ENCODE assay signal across 9 mouse cellular contexts in genomic region chr6:48438475-48439125, GRCm38 (mm10). TPM values are rescaled to one million over a fixed set of nuclear protein-coding genes. Genes with fewer than 3 reads are reported as not detected.
DNase-seq lines count a peak whose midpoint lies in the region; ATAC-seq and TF ChIP-seq lines count a peak whose summit lies in the region.
"Had no signal": no experiment of that assay in that cellular context is flagged by ENCODE, and none has a peak within 500 bp of the region (broad histone marks: within the 10 kb centered on the region; RNA-seq: fewer than 3 reads in every experiment).

No protein-coding gene starts in this region.

- H3K9me3 ChIP-seq in limb, embryonic 10.5 days (replicated peaks): no peaks in the 10 kb centered on the region
- no peaks in the 10 kb centered on the region for H3K9me3 ChIP-seq in neural tube, embryonic 15.5 days (replicated peaks)

- no peak overlapping the region for H3K9ac ChIP-seq in neural tube, embryonic 15.5 days (replicated peaks)

- 0 out of 2 replicates have a peak, but pooled peaks have one; percentile 10 for ATAC-seq in neural tube, embryonic 15.5 days (ENCODE audit: low FRiP score)

- DNase-seq in cerebellum, postnatal 10 days: peak; percentile 56 to 78
- no peak for DNase-seq in cerebellum, adult 11 months
- no peak for DNase-seq in testis, postnatal 10 days (ENCODE audit: low spot score)
- peak; percentile 63 for DNase-seq in limb, embryonic 10.5 days (ENCODE audit: low spot score)
- DNase-seq in thymus, adult 18-20 months: no peak
- no peak for DNase-seq in urinary bladder, adult 2 months (ENCODE audit: low spot score)
- DNase-seq: gastrocnemius, postnatal 36 days had no signal

- peak overlapping the region; percentile 23 for H3K4me3 ChIP-seq in testis, adult 2 months (ENCODE audit: control insufficient read depth, low read depth, low read length)
- peak overlapping the region; percentile 41 for H3K4me3 ChIP-seq in limb, embryonic 10.5 days
- H3K4me3 ChIP-seq in neural tube, embryonic 15.5 days (replicated peaks): peak overlapping the region; percentile 18

- H3K27me3 ChIP-seq in testis, adult 2 months (ENCODE audit: control insufficient read depth, insufficient read depth, low read length): no peaks in the 10 kb centered on the region
- H3K27me3 ChIP-seq in limb, embryonic 10.5 days (ENCODE audit: low read depth, poor library complexity, severe bottlenecking): peaks cover 49% of the 10 kb centered on the region
- peaks cover 41% of the 10 kb centered on the region for H3K27me3 ChIP-seq in neural tube, embryonic 15.5 days (replicated peaks)

- no peak for TF ChIP-seq CTCF in testis, adult 2 months (IDR thresholded peaks at IDR 0.05; ENCODE audit: control insufficient read depth, insufficient read depth, insufficient replicate concordance, low read depth, low read length)

- TF ChIP-seq POLR2A in testis, adult 2 months (IDR thresholded peaks at IDR 0.05; ENCODE audit: control insufficient read depth, low read depth, low read length): no peak

- H3K27ac ChIP-seq in testis, adult 2 months (ENCODE audit: control insufficient read depth, insufficient read depth, low read depth, low read length): no peak overlapping the region
- H3K27ac ChIP-seq in limb, embryonic 10.5 days: peak overlapping the region; percentile 16
- H3K27ac ChIP-seq in neural tube, embryonic 15.5 days (replicated peaks): no peak overlapping the region

- peaks cover 5% of the 10 kb centered on the region for H3K4me1 ChIP-seq in testis, adult 2 months (ENCODE audit: control insufficient read depth, insufficient read depth, low read length)
- peaks cover 57% of the 10 kb centered on the region for H3K4me1 ChIP-seq in limb, embryonic 10.5 days
- peaks cover 39% of the 10 kb centered on the region for H3K4me1 ChIP-seq in neural tube, embryonic 15.5 days

- H3K4me2 ChIP-seq in neural tube, embryonic 15.5 days: peak overlapping the region; percentile 39

- 6% methylated on average over 55 of the region's 55 CpGs for WGBS in limb, embryonic 10.5 days
- WGBS in neural tube, embryonic 15.5 days: 22% methylated on average over 55 of the region's 55 CpGs

- H3K36me3 ChIP-seq in testis, adult 2 months (ENCODE audit: control insufficient read depth, insufficient read depth, low read length): no peaks in the 10 kb centered on the region
- H3K36me3 ChIP-seq in limb, embryonic 10.5 days: peaks cover 62% of the 10 kb centered on the region
- peaks cover 34% of the 10 kb centered on the region for H3K36me3 ChIP-seq in neural tube, embryonic 15.5 days

RNA-seq across cellular contexts. Expression of gene Zfp467, which starts 7.0 kb away (rescaled TPM):
- 1.4 and 1.8 TPM in 2 replicates for polyA plus RNA-seq in testis, adult 2 months (2012; rRNA removed)
- polyA plus RNA-seq in limb, embryonic 10.5 days (2016; fragmentation: Nextera tagmentation; extraction: Ambion mirVana): 11.0 and 19.6 TPM in 2 replicates
- 27.6 and 33.6 TPM in 2 replicates for polyA plus RNA-seq in neural tube, embryonic 15.5 days (2015; fragmentation: Nextera tagmentation; extraction: Ambion mirVana)
- 55.6 and 64.6 TPM in 2 replicates for polyA plus RNA-seq in urinary bladder, adult 2 months (2012; rRNA removed)

RNA-seq across cellular contexts. Expression of gene Sspo, which starts 9.4 kb away (rescaled TPM):
- polyA plus RNA-seq in testis, adult 2 months (2012; rRNA removed): 1.6 and 2.1 TPM in 2 replicates
- polyA plus RNA-seq in limb, embryonic 10.5 days (2016; fragmentation: Nextera tagmentation; extraction: Ambion mirVana): 0.20 and 0.45 TPM in 2 replicates
- 0.34 and 0.54 TPM in 2 replicates for polyA plus RNA-seq in neural tube, embryonic 15.5 days (2015; fragmentation: Nextera tagmentation; extraction: Ambion mirVana)
- polyA plus RNA-seq in urinary bladder, adult 2 months (2012; rRNA removed): 1.5 and 1.8 TPM in 2 replicates

RNA-seq across cellular contexts. Expression of gene Krba1, which starts 43.2 kb away (rescaled TPM):
- polyA plus RNA-seq in testis, adult 2 months (2012; rRNA removed): 54.8 and 60.1 TPM in 2 replicates
- polyA plus RNA-seq in limb, embryonic 10.5 days (2016; fragmentation: Nextera tagmentation; extraction: Ambion mirVana): 28.3 and 33.4 TPM in 2 replicates
- 23.5 and 25.0 TPM in 2 replicates for polyA plus RNA-seq in neural tube, embryonic 15.5 days (2015; fragmentation: Nextera tagmentation; extraction: Ambion mirVana)
- polyA plus RNA-seq in urinary bladder, adult 2 months (2012; rRNA removed): 21.3 and 21.9 TPM in 2 replicates

Comparison
In these comparisons a context has a peak if more than half of its experiments do, and no peak if none do; other contexts are left out.
1. DNase-seq: peak in cerebellum, postnatal 10 days (2 of 2) and limb, embryonic 10.5 days (single experiment); none in cerebellum, adult 11 months (single experiment), testis, postnatal 10 days (single experiment), thymus, adult 18-20 months (0 of 2) and urinary bladder, adult 2 months (single experiment).
2. Peak in every context shown above with its lines, with median percentiles within 50 percentile points of each other: H3K4me3 ChIP-seq.